Mouse (Mus musculus): ENCODE results near the gene Hist3h2a.

Gene Hist3h2a

GRCm38 (mm10) chr11:58969027-58969426, 14.5 kb downstream of the Hist3h2a start:
- DNase-seq = no peak

DNA sequence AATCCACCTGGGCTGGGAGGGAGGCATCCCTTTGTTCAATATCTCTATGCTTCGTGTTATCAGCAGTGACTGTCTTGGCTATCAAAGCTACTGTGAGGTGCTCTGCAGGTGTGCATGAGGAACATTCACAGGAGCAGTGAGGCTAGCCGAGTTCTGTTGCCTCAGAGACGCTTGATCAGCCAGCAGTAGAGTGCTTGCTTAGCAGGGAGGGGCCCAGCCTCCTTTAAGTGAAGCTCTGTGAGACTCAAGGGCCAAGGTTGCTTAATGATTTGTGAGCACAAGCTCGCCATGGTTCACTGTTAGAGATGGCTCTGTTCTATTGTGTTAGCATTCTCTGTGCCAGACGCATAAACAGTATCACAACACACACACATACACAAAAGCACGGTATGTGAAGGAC, 15.2 kb downstream of the Hist3h2a start:
- DNase-seq = no peak

DNA sequence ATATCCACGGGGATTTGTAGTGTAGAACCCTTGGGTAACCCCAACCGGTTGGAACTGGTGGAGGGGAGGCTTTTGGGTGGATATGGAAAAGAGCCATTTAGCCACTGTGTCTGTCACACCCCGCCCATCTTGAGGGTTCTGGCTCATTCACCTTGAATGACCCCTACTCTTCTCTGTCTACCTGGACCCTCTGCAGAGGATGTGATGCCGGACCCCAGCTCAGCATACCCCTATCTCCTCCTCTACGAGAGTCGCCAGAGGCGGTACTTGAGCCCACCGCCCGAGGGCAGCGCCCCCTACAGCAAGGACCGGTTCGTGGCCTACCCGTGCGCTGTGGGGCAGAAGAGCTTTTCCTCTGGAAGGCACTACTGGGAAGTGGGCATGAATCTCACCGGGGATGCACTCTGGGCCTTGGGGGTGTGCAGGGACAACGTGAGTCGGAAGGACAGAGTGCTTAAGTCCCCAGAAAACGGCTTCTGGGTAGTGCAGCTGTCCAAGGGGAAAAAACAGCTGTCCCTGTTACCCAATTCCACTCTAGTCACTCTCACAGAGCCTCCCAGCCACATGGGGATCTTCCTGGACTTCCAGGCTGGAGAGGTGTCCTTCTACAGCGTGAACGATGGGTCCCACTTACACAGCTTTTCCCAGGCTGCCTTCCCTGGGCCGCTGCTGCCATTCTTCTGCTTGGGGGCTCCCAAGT, 16.5 kb downstream of the Hist3h2a start:
- DNase-seq = no peak

- no peak for DNase-seq
Measured at GRCm38 (mm10) chr11:58971796-58972195, 17.3 kb downstream of the Hist3h2a start.

- DNase-seq = no peak
Measured at GRCm38 (mm10) chr11:58974414-58974813, 19.9 kb downstream of the Hist3h2a start.

- peak; percentile 50 for DNase-seq
Measured at GRCm38 (mm10) chr11:58977150-58977549, 22.7 kb downstream of the Hist3h2a start.

- no peak for DNase-seq
Measured at GRCm38 (mm10) chr11:58977607-58978026, 23.1 kb downstream of the Hist3h2a start.

GRCm38 (mm10) chr11:58978027-58978705, 23.7 kb downstream of the Hist3h2a start, which contains the start of gene Trim11:
Trim11 (plus strand) TSS chr11:58978093.
- DNase-seq = peak; percentile 74 to 79

DNA sequence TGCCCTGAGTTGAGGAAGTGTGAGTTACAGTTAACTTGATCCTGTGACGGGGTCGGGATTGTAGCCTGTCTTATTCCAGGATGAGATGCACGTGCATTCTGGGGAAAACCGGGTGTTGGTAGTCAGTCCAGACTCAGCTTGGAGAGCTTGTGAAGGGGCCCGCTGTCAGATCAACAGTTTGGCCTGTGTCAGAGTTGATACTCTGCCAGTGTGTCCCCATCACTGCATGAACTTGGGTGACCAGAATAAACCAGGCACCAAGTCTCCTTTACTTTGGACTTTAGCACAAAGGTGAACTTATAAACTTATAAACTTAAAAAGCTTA, 24.2 kb downstream of the Hist3h2a start:
- no peak for DNase-seq

- DNase-seq = no peak
Measured at GRCm38 (mm10) chr11:58979183-58979582, 24.7 kb downstream of the Hist3h2a start.

GRCm38 (mm10) chr11:58979661-58980060, 25.2 kb downstream of the Hist3h2a start:
- DNase-seq = no peak

- DNase-seq = no peak
Measured at GRCm38 (mm10) chr11:58980381-58980990, 26.0 kb downstream of the Hist3h2a start.

DNA sequence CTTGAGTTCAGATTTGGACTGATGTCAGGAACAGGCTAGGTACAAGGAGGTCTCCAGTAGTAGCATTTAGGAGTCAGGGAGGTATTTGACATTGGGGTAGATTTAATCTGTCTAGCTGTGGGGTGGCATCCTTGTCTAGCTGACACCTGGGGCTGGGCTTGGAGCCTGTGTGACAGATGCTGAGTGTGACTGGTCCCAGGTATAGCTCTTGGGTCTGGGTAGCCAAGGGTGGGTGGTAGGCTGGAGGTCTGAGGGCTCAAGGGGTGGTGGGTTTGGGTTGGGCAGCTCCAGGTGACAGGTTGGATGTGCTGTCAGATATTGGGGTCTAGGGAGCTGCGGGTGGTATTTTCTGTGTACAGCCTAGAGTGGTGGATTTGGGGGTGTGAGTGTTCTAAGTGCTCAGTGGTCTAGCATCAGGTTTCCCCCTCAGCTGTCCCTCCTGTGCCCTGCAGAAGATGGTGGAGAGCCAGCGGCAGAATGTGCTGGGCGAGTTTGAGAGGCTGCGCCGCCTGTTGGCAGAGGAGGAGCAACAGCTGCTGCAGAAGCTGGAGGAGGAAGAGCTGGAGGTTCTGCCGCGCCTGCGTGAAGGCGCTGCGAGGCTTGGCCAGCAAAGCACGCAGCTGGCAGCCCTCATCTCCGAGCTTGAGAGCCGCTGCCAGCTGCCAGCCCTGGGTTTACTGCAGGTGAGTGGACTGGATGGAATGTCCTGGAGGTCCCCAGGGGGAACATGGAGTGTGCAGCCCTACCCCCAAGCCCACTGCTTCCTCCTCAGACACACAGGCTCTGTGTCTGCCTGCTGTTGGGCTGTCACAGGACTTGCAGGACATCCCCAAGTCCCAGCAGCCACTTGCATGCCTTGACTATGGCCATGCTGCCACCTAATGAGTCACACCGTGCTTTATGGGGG, 27.3 kb downstream of the Hist3h2a start:
- DNase-seq = peak; percentile 82 to 83

GRCm38 (mm10) chr11:58982471-58983097, 28.1 kb downstream of the Hist3h2a start:
- DNase-seq = peak; percentile 83 to 88

- DNase-seq = no peak
Measured at GRCm38 (mm10) chr11:58983691-58984341, 29.3 kb downstream of the Hist3h2a start.

- no peak for DNase-seq
Measured at GRCm38 (mm10) chr11:58984657-58985056, 30.2 kb downstream of the Hist3h2a start.

GRCm38 (mm10) chr11:58985299-58985917, 30.9 kb downstream of the Hist3h2a start:
- DNase-seq = no peak

- DNase-seq = no peak
Measured at GRCm38 (mm10) chr11:58989166-58989565, 34.7 kb downstream of the Hist3h2a start.

GRCm38 (mm10) chr11:58990141-58990540, 35.7 kb downstream of the Hist3h2a start:
- no peak for DNase-seq

DNA sequence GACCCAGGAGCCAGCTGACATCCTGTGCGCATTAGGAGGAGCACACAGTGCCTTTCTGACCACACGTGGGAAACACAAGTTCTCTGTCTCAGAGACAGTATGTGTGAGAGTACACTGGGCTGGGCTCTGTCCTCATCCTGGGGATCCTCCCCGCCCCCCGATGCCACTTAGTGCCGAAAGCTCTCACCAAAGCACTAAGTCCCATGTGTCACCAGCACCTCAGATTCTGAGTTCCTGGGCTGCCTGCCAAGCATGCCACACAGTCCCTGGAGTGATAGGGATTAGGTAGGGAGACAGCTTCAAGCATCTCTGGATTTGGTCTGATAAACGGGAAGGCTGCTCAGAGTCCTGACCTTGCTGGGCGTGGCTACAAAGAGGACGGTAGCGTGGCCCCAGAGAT, 36.3 kb downstream of the Hist3h2a start:
- DNase-seq = no peak

GRCm38 (mm10) chr11:58991911-58992310, 37.4 kb downstream of the Hist3h2a start:
- no peak for DNase-seq

Data from B cell, adult 2 months (primary cell).